Mouse (Mus musculus): ENCODE data around the gene Tbc1d5. TPM values are rescaled to one million over a fixed set of nuclear protein-coding genes. Genes with fewer than 3 reads are reported as not detected.

The Tbc1d5 gene
- total and polyA plus RNA-seq, 3 experiments = 6.6 to 13.9 (median 7.7) TPM

DNA sequence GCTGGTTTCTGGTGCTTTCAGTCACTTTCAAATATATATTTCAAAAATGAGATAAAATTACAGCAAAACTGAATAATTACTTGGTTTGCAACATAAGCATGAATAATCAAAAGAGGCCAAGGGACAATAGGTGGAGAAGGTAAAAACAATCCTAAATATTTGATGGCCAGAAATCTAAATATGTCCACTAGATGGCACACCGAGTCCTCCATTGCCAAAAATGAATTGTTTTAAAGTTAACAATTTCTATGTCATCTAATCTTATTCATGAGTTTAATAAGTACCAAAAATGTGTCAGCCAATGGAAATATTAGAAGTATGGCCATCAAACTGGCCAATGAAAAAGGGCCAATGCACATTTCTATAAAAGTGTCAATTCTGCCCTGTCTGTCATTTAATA lies 365.1 kb downstream of the Tbc1d5 start:
- dilution Hi-C loops (cut with MboI; ENCODE audit: extremely low pct_ligation_motif_present, extremely low pct_unique_long_range_greater_than_20kb, low sequenced_read_pairs) = no loop called here

DNA sequence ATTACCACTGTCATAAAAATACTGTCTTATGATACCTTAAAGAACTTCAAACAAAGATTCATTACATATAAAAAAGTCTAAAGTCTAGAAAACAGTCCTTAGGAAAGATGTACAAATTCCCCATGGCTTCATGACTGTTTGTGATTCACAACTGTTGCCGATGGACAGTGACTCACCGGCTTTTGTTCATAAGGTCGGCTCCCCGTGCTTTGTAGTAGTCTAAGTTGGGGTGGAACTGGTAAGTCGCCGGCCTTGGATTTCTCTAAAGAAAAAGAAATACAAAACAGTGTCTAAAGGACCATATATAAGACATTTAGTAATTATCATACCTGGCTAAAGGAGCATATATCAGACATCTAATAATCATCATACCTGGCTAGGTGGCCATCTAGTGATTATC lies 365.6 kb downstream of the Tbc1d5 start:
- H3K4me1 ChIP-seq (ENCODE audit: control insufficient read depth in 1 of 2, insufficient read depth in 2 of 2) = no peaks in the 10 kb centered on the region
- H3K27me3 ChIP-seq (replicated peaks) = no peaks in the 10 kb centered on the region
- dilution Hi-C loops (cut with MboI; ENCODE audit: extremely low pct_ligation_motif_present, extremely low pct_unique_long_range_greater_than_20kb, low sequenced_read_pairs) (no loop called here), in situ Hi-C loops (cut with MboI; ENCODE audit: low pct_ligation_motif_present, low pct_unique_long_range_greater_than_20kb, low sequenced_read_pairs) (loop anchor here (25.0 kb wide), 1 partner anchor 474 kb away; no protein-coding TSS in a partner anchor)
- no peak overlapping the region for H3K9ac ChIP-seq (ENCODE audit: insufficient read depth, low read depth)
- H3K9me3 ChIP-seq (replicated peaks; ENCODE audit: low read length) = no peaks in the 10 kb centered on the region
- TF ChIP-seq CTCF (conservative IDR thresholded peaks at IDR 0.05 in 1 of 2, IDR thresholded peaks at IDR 0.05 in 1 of 2; ENCODE audit: low read depth in 2 of 2, low read length in 2 of 2) (no peak), NELFE (IDR thresholded peaks at IDR 0.05; ENCODE audit: low read depth, low read length) (no peak), NRF1 (IDR thresholded peaks at IDR 0.05; ENCODE audit: low read depth, low read length) (no peak), UBTF (IDR thresholded peaks at IDR 0.05; ENCODE audit: low read depth, low read length) (no peak), POLR2AphosphoS2 (IDR thresholded peaks at IDR 0.05; ENCODE audit: low read depth, low read length) (no peak), KAT2A (IDR thresholded peaks at IDR 0.05; ENCODE audit: insufficient replicate concordance, low read length) (no peak), RCOR1 (conservative IDR thresholded peaks at IDR 0.05; ENCODE audit: low read depth, low read length) (no peak), MEF2A (IDR thresholded peaks at IDR 0.05; ENCODE audit: borderline replicate concordance, low read depth, low read length) (no peak), TCF12 (IDR thresholded peaks at IDR 0.05; ENCODE audit: low read depth, low read length) (no peak)
- no peak overlapping the region for H3K4me3 ChIP-seq (replicated peaks in 1 of 3; ENCODE audit: low read depth in 2 of 3, low read length in 2 of 3, poor library complexity in 1 of 3)
- H3K79me2 ChIP-seq (replicated peaks; ENCODE audit: control insufficient read depth, extremely low read depth, insufficient read depth, poor library complexity, severe bottlenecking) = no peaks in the 10 kb centered on the region
- no peak overlapping the region for H3K4me2 ChIP-seq (ENCODE audit: insufficient read depth, low read depth, poor library complexity, severe bottlenecking)
- no peak for DNase-seq (ENCODE audit: extremely low read depth)
- peaks cover 0 to 9% of the 10 kb centered on the region in 2 experiments for H3K36me3 ChIP-seq (replicated peaks in 1 of 2; ENCODE audit: control insufficient read depth in 1 of 2, insufficient read depth in 1 of 2, low read length in 1 of 2)
- H3K27ac ChIP-seq (ENCODE audit: insufficient read depth, low read depth) = no peak overlapping the region

More for the DNA sequence above, 365.1 kb downstream of the Tbc1d5 start:
- H3K27ac ChIP-seq (ENCODE audit: insufficient read depth, low read depth) = no peak overlapping the region
- in situ Hi-C loops (cut with MboI; ENCODE audit: low pct_ligation_motif_present, low pct_unique_long_range_greater_than_20kb, low sequenced_read_pairs) = loop anchor here (25.0 kb wide), 1 partner anchor 473 kb away; no protein-coding TSS in a partner anchor
- H3K9ac ChIP-seq (ENCODE audit: insufficient read depth, low read depth) = no peak overlapping the region
- no peaks in the 10 kb centered on the region for H3K4me1 ChIP-seq (ENCODE audit: control insufficient read depth in 1 of 2, insufficient read depth in 2 of 2)
- H3K4me3 ChIP-seq (replicated peaks in 1 of 3; ENCODE audit: low read depth in 2 of 3, low read length in 2 of 3, poor library complexity in 1 of 3) = no peak overlapping the region
- DNase-seq (ENCODE audit: extremely low read depth) = peak; percentile 18
- H3K9me3 ChIP-seq (replicated peaks; ENCODE audit: low read length) = no peaks in the 10 kb centered on the region
- TF ChIP-seq CTCF (conservative IDR thresholded peaks at IDR 0.05 in 1 of 2, IDR thresholded peaks at IDR 0.05 in 1 of 2; ENCODE audit: low read depth in 2 of 2, low read length in 2 of 2) = peak in 1 of 2 experiments; percentile 73; a peak in 2 of 4 replicates
- TF ChIP-seq RAD21 (IDR thresholded peaks at IDR 0.05; ENCODE audit: low read depth, low read length) = peak; percentile 84
- no peak for TF ChIP-seq UBTF (IDR thresholded peaks at IDR 0.05; ENCODE audit: low read depth, low read length)
- TF ChIP-seq SMC3 (IDR thresholded peaks at IDR 0.05; ENCODE audit: low read depth, low read length) = peak; percentile 69
- TF ChIP-seq JUND (conservative IDR thresholded peaks at IDR 0.05; ENCODE audit: low read depth, low read length) = no peak
- TF ChIP-seq E2F4 (IDR thresholded peaks at IDR 0.05; ENCODE audit: insufficient replicate concordance, low read depth, low read length) = no peak
- TF ChIP-seq TBP (conservative IDR thresholded peaks at IDR 0.05; ENCODE audit: low read depth, low read length) = no peak
- no peak overlapping the region for H3K4me2 ChIP-seq (ENCODE audit: insufficient read depth, low read depth, poor library complexity, severe bottlenecking)
- no peaks in the 10 kb centered on the region for H3K27me3 ChIP-seq (replicated peaks)
- peaks cover 0 to 7% of the 10 kb centered on the region in 2 experiments for H3K36me3 ChIP-seq (replicated peaks in 1 of 2; ENCODE audit: control insufficient read depth in 1 of 2, insufficient read depth in 1 of 2, low read length in 1 of 2)
- no peaks in the 10 kb centered on the region for H3K79me2 ChIP-seq (replicated peaks; ENCODE audit: control insufficient read depth, extremely low read depth, insufficient read depth, poor library complexity, severe bottlenecking)
